Mouse (Mus musculus): ENCODE results near the gene Bsx. TPM values are rescaled to one million over a fixed set of nuclear protein-coding genes. Genes with fewer than 3 reads are reported as not detected.

Gene Bsx
- polyA plus RNA-seq, 2 experiments = 0.05 TPM; not detected in 1

GRCm38 (mm10) chr9:40871369-40872155 lies 2.4 kb upstream of the Bsx start:
- DNase-seq (ENCODE audit: low spot score) (no peak), ATAC-seq (ENCODE audit: low FRiP score, low read depth) (no peak)
- no peak overlapping the region for H3K27ac ChIP-seq (replicated peaks; ENCODE audit: low read depth, low read length)
- no peaks in the 10 kb centered on the region for H3K4me1 ChIP-seq (ENCODE audit: control insufficient read depth, insufficient read depth, low read length)
- peaks cover 77% of the 10 kb centered on the region for H3K27me3 ChIP-seq (ENCODE audit: control insufficient read depth, insufficient read depth, low read length)
- H3K9ac ChIP-seq (ENCODE audit: low read depth, low read length, severe bottlenecking) = no peak overlapping the region
- no peaks in the 10 kb centered on the region for H3K36me3 ChIP-seq (ENCODE audit: control insufficient read depth, insufficient read depth, low read length)
- 0 out of 2 replicates have a peak overlapping the region, but pooled peaks have one; percentile 3 for H3K4me2 ChIP-seq (replicated peaks; ENCODE audit: low read depth, low read length, severe bottlenecking)
- 0 out of 2 replicates have a peak overlapping the region, but pooled peaks have one; percentile 8 for H3K4me3 ChIP-seq (replicated peaks; ENCODE audit: low read length)
- 2% methylated on average over 34 of the region's 34 CpGs for WGBS
- H3K9me3 ChIP-seq (ENCODE audit: control insufficient read depth, low read length) = no peaks in the 10 kb centered on the region
- TF ChIP-seq POLR2A (IDR thresholded peaks at IDR 0.05; ENCODE audit: borderline replicate concordance, extremely low read depth, insufficient read depth, insufficient read length) = no peak

GRCm38 (mm10) chr9:40872156-40872478 lies 1.8 kb upstream of the Bsx start:
- Histone ChIP-seq H3K4me1 (ENCODE audit: control insufficient read depth, insufficient read depth, low read length) (no peaks in the 10 kb centered on the region), H3K36me3 (ENCODE audit: control insufficient read depth, insufficient read depth, low read length) (no peaks in the 10 kb centered on the region), H3K4me2 (replicated peaks; ENCODE audit: low read depth, low read length, severe bottlenecking) (no peak overlapping the region), H3K27ac (replicated peaks; ENCODE audit: low read depth, low read length) (no peak overlapping the region), H3K27me3 (ENCODE audit: control insufficient read depth, insufficient read depth, low read length) (peaks cover 83% of the 10 kb centered on the region), H3K4me3 (replicated peaks; ENCODE audit: low read length) (no peak overlapping the region), H3K9ac (ENCODE audit: low read depth, low read length, severe bottlenecking) (no peak overlapping the region), H3K9me3 (ENCODE audit: control insufficient read depth, low read length) (no peaks in the 10 kb centered on the region)
- 6% methylated on average over 8 of the region's 8 CpGs for WGBS
- DNase-seq (ENCODE audit: low spot score) (no peak), ATAC-seq (ENCODE audit: low FRiP score, low read depth) (no peak)
- no peak for TF ChIP-seq POLR2A (IDR thresholded peaks at IDR 0.05; ENCODE audit: borderline replicate concordance, extremely low read depth, insufficient read depth, insufficient read length)

- Histone ChIP-seq H3K9ac (ENCODE audit: low read depth, low read length, severe bottlenecking) (no peak overlapping the region), H3K9me3 (ENCODE audit: control insufficient read depth, low read length) (no peaks in the 10 kb centered on the region), H3K27ac (replicated peaks; ENCODE audit: low read depth, low read length) (no peak overlapping the region), H3K4me1 (ENCODE audit: control insufficient read depth, insufficient read depth, low read length) (no peaks in the 10 kb centered on the region), H3K4me2 (replicated peaks; ENCODE audit: low read depth, low read length, severe bottlenecking) (no peak overlapping the region), H3K27me3 (ENCODE audit: control insufficient read depth, insufficient read depth, low read length) (peaks cover 97% of the 10 kb centered on the region), H3K36me3 (ENCODE audit: control insufficient read depth, insufficient read depth, low read length) (no peaks in the 10 kb centered on the region), H3K4me3 (replicated peaks; ENCODE audit: low read length) (no peak overlapping the region)
- TF ChIP-seq POLR2A (IDR thresholded peaks at IDR 0.05; ENCODE audit: borderline replicate concordance, extremely low read depth, insufficient read depth, insufficient read length) = no peak
- WGBS = 2% methylated on average over 4 of the region's 4 CpGs
- no peak for ATAC-seq (ENCODE audit: low FRiP score, low read depth)
- no peak for DNase-seq (ENCODE audit: low spot score)
Measured at GRCm38 (mm10) chr9:40874961-40875360, 1.0 kb downstream of the Bsx start.

DNA sequence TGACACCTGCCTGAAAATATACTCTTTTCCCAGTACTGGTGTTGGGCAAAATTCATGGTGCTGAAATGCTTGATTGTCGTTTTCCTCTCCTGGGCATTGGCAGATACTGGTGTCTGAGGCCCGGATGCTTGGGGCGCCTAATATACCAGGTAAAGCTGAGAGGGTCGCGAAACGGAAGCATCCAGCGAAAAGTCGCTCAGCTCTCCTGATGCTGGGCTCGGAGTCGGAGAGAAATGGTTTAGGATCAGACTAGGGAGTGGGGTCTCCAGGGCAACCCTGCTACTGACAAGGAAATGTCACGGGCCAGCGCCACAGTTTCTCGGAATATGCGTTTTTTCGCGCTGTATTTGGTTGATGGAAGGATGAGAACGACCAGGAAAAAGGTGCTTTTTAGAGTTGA lies 1.5 kb downstream of the Bsx start:
- Histone ChIP-seq H3K27ac (replicated peaks; ENCODE audit: low read depth, low read length) (no peak overlapping the region), H3K36me3 (ENCODE audit: control insufficient read depth, insufficient read depth, low read length) (no peaks in the 10 kb centered on the region), H3K4me1 (ENCODE audit: control insufficient read depth, insufficient read depth, low read length) (no peaks in the 10 kb centered on the region), H3K9me3 (ENCODE audit: control insufficient read depth, low read length) (no peaks in the 10 kb centered on the region), H3K27me3 (ENCODE audit: control insufficient read depth, insufficient read depth, low read length) (peaks cover 97% of the 10 kb centered on the region), H3K4me2 (replicated peaks; ENCODE audit: low read depth, low read length, severe bottlenecking) (no peak overlapping the region), H3K4me3 (replicated peaks; ENCODE audit: low read length) (no peak overlapping the region), H3K9ac (ENCODE audit: low read depth, low read length, severe bottlenecking) (no peak overlapping the region)
- no peak for TF ChIP-seq POLR2A (IDR thresholded peaks at IDR 0.05; ENCODE audit: borderline replicate concordance, extremely low read depth, insufficient read depth, insufficient read length)
- ATAC-seq (ENCODE audit: low FRiP score, low read depth) (no peak), DNase-seq (ENCODE audit: low spot score) (no peak)
- 3% methylated on average over 17 of the region's 17 CpGs for WGBS

GRCm38 (mm10) chr9:40876164-40876563 lies 2.2 kb downstream of the Bsx start:
- H3K36me3 ChIP-seq (ENCODE audit: control insufficient read depth, insufficient read depth, low read length) = no peaks in the 10 kb centered on the region
- no peak for TF ChIP-seq POLR2A (IDR thresholded peaks at IDR 0.05; ENCODE audit: borderline replicate concordance, extremely low read depth, insufficient read depth, insufficient read length)
- no peaks in the 10 kb centered on the region for H3K4me1 ChIP-seq (ENCODE audit: control insufficient read depth, insufficient read depth, low read length)
- WGBS = 1% methylated on average over 29 of the region's 29 CpGs
- DNase-seq (ENCODE audit: low spot score) (no peak), ATAC-seq (ENCODE audit: low FRiP score, low read depth) (no peak)
- H3K9me3 ChIP-seq (ENCODE audit: control insufficient read depth, low read length) = no peaks in the 10 kb centered on the region
- no peak overlapping the region for H3K27ac ChIP-seq (replicated peaks; ENCODE audit: low read depth, low read length)
- H3K9ac ChIP-seq (ENCODE audit: low read depth, low read length, severe bottlenecking) = no peak overlapping the region
- H3K4me2 ChIP-seq (replicated peaks; ENCODE audit: low read depth, low read length, severe bottlenecking) = no peak overlapping the region
- no peak overlapping the region for H3K4me3 ChIP-seq (replicated peaks; ENCODE audit: low read length)
- H3K27me3 ChIP-seq (ENCODE audit: control insufficient read depth, insufficient read depth, low read length) = peaks cover 99% of the 10 kb centered on the region
